Mouse (Mus musculus) heart, postnatal 0 days (tissue): ENCODE measurements around the gene Igsf23. TPM values are rescaled to one million over a fixed set of nuclear protein-coding genes. Genes with fewer than 3 reads are reported as not detected.

Experiments
- ATAC-seq: fragments of 200-750 bp; cut with Nextera tagmentation; 2 replicates; pipeline ENCODE4 v1.8.0; 2017; ENCODE audit warnings: low read depth, moderate number of reproducible peaks, moderate library complexity; ENCODE audit not compliant: insufficient read depth
- DNase-seq: peaks from one replicate; pipeline ENCODE4 v3.0.0-alpha.2; 2016; ENCODE audit warnings: low spot score
- H3K27ac ChIP-seq: fragments of 300-500 bp; sonication (generic); 2 replicates; pipeline ENCODE4 v1.5.1; 2014; ENCODE audit warnings: low read depth, mild to moderate bottlenecking
- H3K27me3 ChIP-seq: fragments of 300-500 bp; sonication (generic); 2 replicates; pipeline ENCODE4 v1.6.1; 2014; ENCODE audit warnings: low read length, mixed read lengths; ENCODE audit not compliant: control insufficient read depth, insufficient read depth
- H3K36me3 ChIP-seq: fragments of 300-500 bp; sonication (generic); replicated peaks from 2 replicates; pipeline ENCODE4 v1.6.1; 2014; ENCODE audit warnings: low read length, mixed read lengths; ENCODE audit not compliant: control insufficient read depth, insufficient read depth
- H3K4me1 ChIP-seq: fragments of 300-500 bp; sonication (generic); 2 replicates; pipeline ENCODE4 v1.6.1; 2014; ENCODE audit warnings: antibody characterized with exemption; ENCODE audit not compliant: control insufficient read depth, insufficient read depth
- H3K4me2 ChIP-seq: fragments of 300-500 bp; sonication (generic); 2 replicates; pipeline ENCODE4 v1.6.1; 2014; ENCODE audit warnings: low read depth, mild to moderate bottlenecking, low read length, moderate library complexity
- H3K4me3 ChIP-seq: fragments of 300-500 bp; sonication (generic); 2 replicates; pipeline ENCODE4 v1.5.1; 2014; ENCODE audit warnings: low read depth, low read length
- H3K9ac ChIP-seq: fragments of 300-500 bp; sonication (generic); replicated peaks from 2 replicates; pipeline ENCODE4 v1.6.1; 2014; ENCODE audit warnings: low read depth, low read length, mixed read lengths
- H3K9me3 ChIP-seq: fragments of 300-500 bp; sonication (generic); replicated peaks from 2 replicates; pipeline ENCODE4 v1.6.1; 2016; ENCODE audit warnings: low read length; ENCODE audit not compliant: control insufficient read depth
- CTCF ChIP-seq: IDR thresholded peaks from 2 replicates; pipeline ENCODE4 v1.5.1; 2016; ENCODE audit warnings: antibody characterized with exemption, control low read depth, low read depth
- EP300 ChIP-seq: IDR thresholded peaks from 2 replicates; pipeline ENCODE4 v1.6.1; 2016; ENCODE audit warnings: antibody characterized with exemption, low read depth
- WGBS: fragments of 180-500 bp; shearing (Covaris S2); extraction: QIAGEN DNeasy Blood & Tissue Kit; methylation state at CpG from one replicate; pipeline ENCODE4 v1.1.7; 2014; 5-methylcytosine and 5-hydroxymethylcytosine counted together
- polyA plus RNA-seq: library from polyadenylated mRNA; unstranded; fragments of >200 nt; fragmentation: Nextera tagmentation; extraction: Ambion mirVana; gene quantifications from 2 replicates; pipeline ENCODE4 v1.2.1, GENCODE M21; 2015
- total RNA-seq: library from RNA; depleted of rRNA; stranded (reverse); fragments of >200 nt; gene quantifications from 2 replicates; pipeline ENCODE4 v1.2.3, GENCODE M21; 2014; ENCODE audit warnings: low replicate concordance

Gene Igsf23
- total and polyA plus RNA-seq, 2 experiments from 2014 or later = 3.6 to 3.9 TPM

- TF ChIP-seq CTCF (no peak), EP300 (no peak)
- WGBS = 86% methylated on average over 8 of the region's 8 CpGs
- H3K27me3 ChIP-seq = no peaks in the 10 kb centered on the region
- no peaks in the 10 kb centered on the region for H3K9me3 ChIP-seq
- ATAC-seq (no peak), DNase-seq (no peak)
- no peak overlapping the region for H3K4me2 ChIP-seq
- H3K36me3 ChIP-seq = no peaks in the 10 kb centered on the region
- peaks cover 10% of the 10 kb centered on the region for H3K4me1 ChIP-seq
- no peak overlapping the region for H3K9ac ChIP-seq
- H3K27ac ChIP-seq = no peak overlapping the region
- no peak overlapping the region for H3K4me3 ChIP-seq
These were observed 5.8 kb downstream of the Igsf23 start for GRCm38 (mm10) chr7:19944709-19945108.

GRCm38 (mm10) chr7:19940256-19940655 is 10.3 kb downstream of the Igsf23 start:
- 3% methylated on average over 5 of the region's 6 CpGs for WGBS
- Histone ChIP-seq H3K36me3 (no peaks in the 10 kb centered on the region), H3K9ac (no peak overlapping the region), H3K4me3 (no peak overlapping the region), H3K9me3 (no peaks in the 10 kb centered on the region), H3K27ac (peak overlapping the region; percentile 88), H3K27me3 (no peaks in the 10 kb centered on the region), H3K4me2 (peak overlapping the region; percentile 26; the same call in 1 of the 2 replicates), H3K4me1 (peaks cover 32% of the 10 kb centered on the region)
- DNase-seq = peak; percentile 87
- TF ChIP-seq EP300 (no peak), CTCF (no peak)
- ATAC-seq = peak; percentile 32; the same call in 1 of the 2 replicates

GRCm38 (mm10) chr7:19939555-19940235 is 10.9 kb downstream of the Igsf23 start:
- Histone ChIP-seq H3K4me2 (peak overlapping the region; percentile 26; the same call in 1 of the 2 replicates), H3K9me3 (no peaks in the 10 kb centered on the region), H3K9ac (no peak overlapping the region), H3K27me3 (no peaks in the 10 kb centered on the region), H3K36me3 (no peaks in the 10 kb centered on the region), H3K4me1 (peaks cover 37% of the 10 kb centered on the region), H3K27ac (peak overlapping the region; percentile 88), H3K4me3 (no peak overlapping the region)
- ATAC-seq (peak; percentile 86), DNase-seq (peak; percentile 92)
- 38% methylated on average over 10 of the region's 12 CpGs for WGBS
- peak; percentile 14 for TF ChIP-seq CTCF
- no peak for TF ChIP-seq EP300

- Histone ChIP-seq H3K27me3 (no peaks in the 10 kb centered on the region), H3K9ac (no peak overlapping the region), H3K27ac (no peak overlapping the region), H3K4me2 (no peak overlapping the region), H3K4me1 (peaks cover 43% of the 10 kb centered on the region), H3K9me3 (no peaks in the 10 kb centered on the region), H3K4me3 (no peak overlapping the region), H3K36me3 (no peaks in the 10 kb centered on the region)
- WGBS = 75% methylated on average over 11 of the region's 11 CpGs
- DNase-seq (no peak), ATAC-seq (no peak)
- TF ChIP-seq CTCF (no peak), EP300 (no peak)
These were observed 13.2 kb downstream of the Igsf23 start for GRCm38 (mm10) chr7:19937229-19937821.

- H3K36me3 ChIP-seq = no peaks in the 10 kb centered on the region
- 43% methylated on average over 6 of the region's 6 CpGs for WGBS
- no peaks in the 10 kb centered on the region for H3K27me3 ChIP-seq
- ATAC-seq = no peak
- H3K4me2 ChIP-seq = 0 out of 2 replicates have a peak overlapping the region, but pooled peaks have one; percentile 20
- no peak overlapping the region for H3K9ac ChIP-seq
- no peak overlapping the region for H3K4me3 ChIP-seq
- H3K27ac ChIP-seq = peak overlapping the region; percentile 72
- no peak for DNase-seq
- H3K9me3 ChIP-seq = no peaks in the 10 kb centered on the region
- H3K4me1 ChIP-seq = peaks cover 42% of the 10 kb centered on the region
- no peak for TF ChIP-seq CTCF
- TF ChIP-seq EP300 = no peak
These were observed 14.6 kb downstream of the Igsf23 start for GRCm38 (mm10) chr7:19935961-19936360.
